Mouse (Mus musculus): ENCODE measurements around the gene Napepld.

DNA sequence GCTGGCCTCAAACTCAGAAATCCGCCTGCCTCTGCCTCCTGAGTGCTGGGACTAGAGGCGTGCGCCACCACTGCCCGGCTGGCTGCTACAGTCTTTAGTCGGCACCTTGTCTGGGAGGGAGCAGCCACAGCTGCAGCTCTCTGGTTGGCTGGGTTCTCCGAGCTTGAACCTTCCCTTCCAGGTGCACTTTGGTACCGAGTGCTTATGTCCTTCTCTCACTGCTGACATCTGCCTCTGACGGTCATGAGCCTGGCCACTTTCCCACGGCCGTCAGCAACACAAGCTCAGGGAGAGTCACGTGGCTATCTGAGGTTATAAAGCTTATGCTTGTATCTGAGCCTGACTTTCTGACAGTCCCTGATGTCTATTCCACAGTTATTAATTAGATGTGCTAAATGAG lies 37.9 kb upstream of the Napepld start:
- TF ChIP-seq CTCF (IDR thresholded peaks at IDR 0.05; ENCODE audit: extremely low read depth, insufficient read depth, low read length) = no peak
- no peak for TF ChIP-seq POLR2A (IDR thresholded peaks at IDR 0.05; ENCODE audit: extremely low read depth, insufficient read depth, low read length)
